Comparison of ENCODE assay signal across 10 mouse cellular contexts in the genomic region with DNA sequence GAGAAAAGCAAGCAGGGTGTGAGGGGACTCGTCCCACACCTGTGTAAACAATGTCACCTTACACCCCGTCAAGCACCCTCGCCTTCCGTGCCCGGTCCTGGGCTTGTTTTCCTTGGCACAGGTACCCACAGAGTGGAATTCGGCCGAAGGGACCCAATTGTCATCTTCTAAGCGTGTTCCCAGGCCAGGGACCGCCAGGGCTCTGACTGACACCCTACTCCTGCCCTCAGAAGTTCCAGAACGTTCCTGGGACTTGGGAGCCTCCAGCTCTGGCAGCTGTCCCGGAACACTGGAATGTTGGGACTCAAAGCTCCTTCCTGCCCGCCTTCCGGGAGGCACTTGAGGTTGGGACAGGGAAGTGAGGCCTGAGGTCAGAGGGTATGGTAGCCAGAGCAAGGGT.
DNase-seq lines count a peak whose midpoint lies in the region; ATAC-seq lines count a peak whose summit lies in the region.
"Had no signal": no experiment of that assay in that cellular context is flagged by ENCODE, and none has a peak within 500 bp of the region (broad histone marks: within the 10 kb centered on the region; RNA-seq: fewer than 3 reads in every experiment).

No protein-coding gene starts in this region.

- no peak for ATAC-seq in midbrain, embryonic 15.5 days (replicated peaks)
- ATAC-seq in kidney, embryonic 15.5 days (replicated peaks; ENCODE audit: low FRiP score) = no peak
- ATAC-seq in stomach, embryonic 15.5 days (ENCODE audit: insufficient read depth, low FRiP score, low read depth) = peak; percentile 4; the same call in 1 of the 2 replicates
- no peak for ATAC-seq in megakaryocyte progenitor cell, adult 5-6 weeks (replicated peaks; ENCODE audit: poor library complexity)

- no peaks in the 10 kb centered on the region for H3K9me3 ChIP-seq in midbrain, embryonic 10.5 days (replicated peaks)
- no peaks in the 10 kb centered on the region for H3K9me3 ChIP-seq in midbrain, embryonic 15.5 days
- no peaks in the 10 kb centered on the region for H3K9me3 ChIP-seq in kidney, embryonic 15.5 days (replicated peaks)
- H3K9me3 ChIP-seq in stomach, embryonic 15.5 days = no peaks in the 10 kb centered on the region

- peaks cover 32% of the 10 kb centered on the region for H3K27me3 ChIP-seq in midbrain, embryonic 10.5 days (ENCODE audit: low read depth, poor library complexity, severe bottlenecking)
- H3K27me3 ChIP-seq in midbrain, embryonic 15.5 days (replicated peaks) = no peaks in the 10 kb centered on the region
- no peaks in the 10 kb centered on the region for H3K27me3 ChIP-seq in kidney, embryonic 15.5 days
- no peaks in the 10 kb centered on the region for H3K27me3 ChIP-seq in stomach, embryonic 15.5 days (replicated peaks)

- no peak overlapping the region for H3K4me3 ChIP-seq in midbrain, embryonic 10.5 days
- no peak overlapping the region for H3K4me3 ChIP-seq in midbrain, embryonic 15.5 days
- H3K4me3 ChIP-seq in kidney, embryonic 15.5 days (replicated peaks) = no peak overlapping the region
- H3K4me3 ChIP-seq in stomach, embryonic 15.5 days (replicated peaks) = no peak overlapping the region

- H3K27ac ChIP-seq in midbrain, embryonic 10.5 days (replicated peaks) = peak overlapping the region; percentile 13; the same call in 1 of the 2 replicates
- H3K27ac ChIP-seq in midbrain, embryonic 15.5 days = no peak overlapping the region
- peak overlapping the region; percentile 46; the same call in 1 of the 2 replicates for H3K27ac ChIP-seq in kidney, embryonic 15.5 days
- H3K27ac ChIP-seq in stomach, embryonic 15.5 days = peak overlapping the region; percentile 24; the same call in 1 of the 2 replicates

- WGBS in midbrain, embryonic 10.5 days = 82% methylated on average over 13 of the region's 13 CpGs
- WGBS in midbrain, embryonic 15.5 days = 84% methylated on average over 13 of the region's 13 CpGs
- 46% methylated on average over 13 of the region's 13 CpGs for WGBS in kidney, embryonic 15.5 days
- 55% methylated on average over 13 of the region's 13 CpGs for WGBS in stomach, embryonic 15.5 days

- DNase-seq in midbrain, embryonic 10.5 days (ENCODE audit: low spot score) = no peak
- peak; percentile 83 to 88 for DNase-seq in heart, adult 18-20 months
- DNase-seq in spleen, adult 12 weeks (ENCODE audit: low spot score) = no peak
- no peak for DNase-seq in cerebellum, adult 11-12 months
- DNase-seq: cerebellum, adult 8-10 months; left cerebral cortex, postnatal 4 days had no signal

- H3K4me2 ChIP-seq in midbrain, embryonic 15.5 days = no peak overlapping the region
- no peak overlapping the region for H3K4me2 ChIP-seq in kidney, embryonic 15.5 days
- H3K4me2 ChIP-seq in stomach, embryonic 15.5 days = no peak overlapping the region

- peaks cover 46% of the 10 kb centered on the region for H3K4me1 ChIP-seq in midbrain, embryonic 10.5 days
- peaks cover 23% of the 10 kb centered on the region for H3K4me1 ChIP-seq in midbrain, embryonic 15.5 days
- peaks cover 53% of the 10 kb centered on the region for H3K4me1 ChIP-seq in kidney, embryonic 15.5 days
- peaks cover 33% of the 10 kb centered on the region for H3K4me1 ChIP-seq in stomach, embryonic 15.5 days

- no peaks in the 10 kb centered on the region for H3K36me3 ChIP-seq in midbrain, embryonic 10.5 days
- no peaks in the 10 kb centered on the region for H3K36me3 ChIP-seq in midbrain, embryonic 15.5 days (replicated peaks)
- H3K36me3 ChIP-seq in kidney, embryonic 15.5 days = no peaks in the 10 kb centered on the region
- no peaks in the 10 kb centered on the region for H3K36me3 ChIP-seq in stomach, embryonic 15.5 days

- H3K9ac ChIP-seq in midbrain, embryonic 15.5 days = no peak overlapping the region
- H3K9ac ChIP-seq in kidney, embryonic 15.5 days = no peak overlapping the region
- H3K9ac ChIP-seq in stomach, embryonic 15.5 days = no peak overlapping the region

Comparison
In these comparisons a context has a peak if more than half of its experiments do, and no peak if none do; other contexts are left out.
1. DNase-seq: peak in heart, adult 18-20 months (2 of 2); none in midbrain, embryonic 10.5 days (single experiment), spleen, adult 12 weeks (single experiment) and cerebellum, adult 11-12 months (single experiment).